ENCODE assay signal across 8 mouse cellular contexts in genomic region chr19:21734112-21734511, GRCm38 (mm10). TPM values are rescaled to one million over a fixed set of nuclear protein-coding genes. Genes with fewer than 3 reads are reported as not detected.
DNase-seq lines count a peak whose midpoint lies in the region; ATAC-seq lines count a peak whose summit lies in the region.

No protein-coding gene starts in this region.

- H3K27ac ChIP-seq in embryonic facial prominence, embryonic 11.5 days (replicated peaks; ENCODE audit: low read depth, low read length): no peak overlapping the region
- no peak overlapping the region for H3K27ac ChIP-seq in embryonic facial prominence, embryonic 10.5 days (replicated peaks)

- no peak overlapping the region for H3K4me3 ChIP-seq in embryonic facial prominence, embryonic 11.5 days (ENCODE audit: low read depth, low read length)
- no peak overlapping the region for H3K4me3 ChIP-seq in embryonic facial prominence, embryonic 10.5 days

- WGBS in embryonic facial prominence, embryonic 11.5 days: 36% methylated on average over 5 of the region's 5 CpGs
- 41% methylated on average over 5 of the region's 5 CpGs for WGBS in embryonic facial prominence, embryonic 10.5 days

- no peak overlapping the region for H3K9ac ChIP-seq in embryonic facial prominence, embryonic 11.5 days (replicated peaks; ENCODE audit: low read length)

- H3K4me2 ChIP-seq in embryonic facial prominence, embryonic 11.5 days (ENCODE audit: low read depth, low read length): no peak overlapping the region

- no peaks in the 10 kb centered on the region for H3K9me3 ChIP-seq in embryonic facial prominence, embryonic 11.5 days (replicated peaks; ENCODE audit: control insufficient read depth, low read length)
- H3K9me3 ChIP-seq in embryonic facial prominence, embryonic 10.5 days: no peaks in the 10 kb centered on the region

- H3K36me3 ChIP-seq in embryonic facial prominence, embryonic 11.5 days (replicated peaks; ENCODE audit: control insufficient read depth, insufficient read depth, low read depth, low read length): no peaks in the 10 kb centered on the region
- no peaks in the 10 kb centered on the region for H3K36me3 ChIP-seq in embryonic facial prominence, embryonic 10.5 days (replicated peaks)

- ATAC-seq in embryonic facial prominence, embryonic 11.5 days (replicated peaks; ENCODE audit: insufficient number of reproducible peaks, low FRiP score, low TSS enrichment, low read depth): no peak

- H3K4me1 ChIP-seq in embryonic facial prominence, embryonic 11.5 days (ENCODE audit: control insufficient read depth, insufficient read depth, low read length): no peaks in the 10 kb centered on the region
- no peaks in the 10 kb centered on the region for H3K4me1 ChIP-seq in embryonic facial prominence, embryonic 10.5 days

- DNase-seq in embryonic facial prominence, embryonic 11.5 days (ENCODE audit: low spot score): peak; percentile 68
- DNase-seq in embryonic facial prominence, embryonic 10.5 days (ENCODE audit: low spot score): no peak
- DNase-seq in left cerebral cortex, adult 18-20 months (ENCODE audit: low spot score in 2 of 2): peak; percentile 55 to 71
- no peak for DNase-seq in left cerebral cortex, adult 8-10 months (ENCODE audit: low spot score in 2 of 2)
- peak; percentile 81 for DNase-seq in brain, adult 2 months (ENCODE audit: low read depth, low spot score)
- DNase-seq in kidney, postnatal 4 days: peak; percentile 41 to 43
- DNase-seq in natural killer cell, adult 2 months (ENCODE audit: low spot score in 2 of 2): no peak
- DNase-seq in spleen, postnatal 14 days (ENCODE audit: low spot score in 2 of 2): no peak

- H3K27me3 ChIP-seq in embryonic facial prominence, embryonic 11.5 days (ENCODE audit: control insufficient read depth, insufficient read depth, low read length): no peaks in the 10 kb centered on the region
- H3K27me3 ChIP-seq in embryonic facial prominence, embryonic 10.5 days (replicated peaks; ENCODE audit: low read depth, poor library complexity, severe bottlenecking): no peaks in the 10 kb centered on the region

RNA-seq across cellular contexts. Expression of gene Cemip2, which starts 44.0 kb away (rescaled TPM):
- polyA plus RNA-seq in embryonic facial prominence, embryonic 11.5 days (2014; fragmentation: Nextera tagmentation; extraction: Ambion mirVana): 51.6 and 52.2 TPM in 2 replicates
- polyA plus RNA-seq in embryonic facial prominence, embryonic 10.5 days (2016; fragmentation: Nextera tagmentation; extraction: Ambion mirVana): 61.4 and 71.0 TPM in 2 replicates
- total RNA-seq in left cerebral cortex, adult 18-20 months (2021): 10 to 100 TPM; 12.4 to 13.4 TPM
- total RNA-seq in left cerebral cortex, adult 8-10 months (2022): 10 to 100 TPM; 11.1 to 13.8 (median 11.5) TPM

Comparison
In these comparisons a context has a peak if more than half of its experiments do, and no peak if none do; other contexts are left out.
1. DNase-seq: peak in embryonic facial prominence, embryonic 11.5 days (single experiment), left cerebral cortex, adult 18-20 months (2 of 2), brain, adult 2 months (single experiment) and kidney, postnatal 4 days (2 of 2); none in embryonic facial prominence, embryonic 10.5 days (single experiment), left cerebral cortex, adult 8-10 months (0 of 2), natural killer cell, adult 2 months (0 of 2) and spleen, postnatal 14 days (0 of 2).